Mouse (Mus musculus): ENCODE measurements around the gene Gm14597. TPM values are rescaled to one million over a fixed set of nuclear protein-coding genes. Genes with fewer than 3 reads are reported as not detected.
"Not testable (repeated sequence)": the region's sequence is repeated elsewhere in the genome, so short reads cannot be mapped to it uniquely, and the experiment has no call there.

The Gm14597 gene
- total RNA-seq (2017), result not detected in 3 replicates

DNA sequence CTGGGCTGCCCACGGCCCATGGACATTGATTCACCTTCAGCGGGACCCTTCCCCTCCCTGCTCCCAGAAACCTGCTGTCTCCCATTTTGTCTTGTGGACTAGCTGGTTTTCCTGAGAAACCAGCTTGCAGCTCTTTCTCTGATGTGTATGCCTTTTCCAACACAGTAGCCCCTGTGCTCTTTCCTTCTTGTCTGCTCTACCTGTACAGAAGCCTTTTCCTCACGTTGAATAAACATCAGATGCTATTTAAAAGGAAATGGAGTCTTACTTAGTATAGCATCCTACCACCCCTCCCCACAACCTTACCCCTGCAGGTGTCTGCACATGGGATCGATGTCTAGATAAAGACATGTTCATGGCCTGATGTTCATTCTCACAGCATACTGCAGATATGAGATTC is at the start of gene Gm14597:
Gm14597 (minus strand) TSS at position 101 of the 400 bp plus-strand sequence.
- ATAC-seq (replicated peaks; ENCODE audit: insufficient number of reproducible peaks, low FRiP score, low TSS enrichment, poor library complexity, severe bottlenecking), result not testable (repeated sequence)

DNA sequence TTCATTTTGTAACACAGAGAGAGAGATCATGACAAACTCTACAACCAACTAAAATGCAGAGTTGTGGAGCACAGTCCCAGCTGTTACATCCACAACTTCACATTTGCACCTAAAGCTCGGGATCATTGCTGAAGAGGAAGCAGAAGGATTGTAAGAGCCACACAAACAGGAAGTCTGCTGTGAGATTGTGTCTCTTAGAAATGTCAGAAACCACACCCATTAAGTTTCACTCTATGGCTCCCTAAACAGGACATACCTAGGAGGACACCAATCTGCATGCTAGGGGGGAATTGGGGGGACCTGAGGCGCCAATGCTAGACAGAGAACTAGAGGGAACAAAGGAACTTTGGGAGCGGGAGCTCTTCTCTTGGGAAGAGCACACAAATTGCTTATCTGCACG is 44.1 kb upstream of the Gm14597 start:
- not testable (repeated sequence) for ATAC-seq (replicated peaks; ENCODE audit: insufficient number of reproducible peaks, low FRiP score, low TSS enrichment, poor library complexity, severe bottlenecking)

DNA sequence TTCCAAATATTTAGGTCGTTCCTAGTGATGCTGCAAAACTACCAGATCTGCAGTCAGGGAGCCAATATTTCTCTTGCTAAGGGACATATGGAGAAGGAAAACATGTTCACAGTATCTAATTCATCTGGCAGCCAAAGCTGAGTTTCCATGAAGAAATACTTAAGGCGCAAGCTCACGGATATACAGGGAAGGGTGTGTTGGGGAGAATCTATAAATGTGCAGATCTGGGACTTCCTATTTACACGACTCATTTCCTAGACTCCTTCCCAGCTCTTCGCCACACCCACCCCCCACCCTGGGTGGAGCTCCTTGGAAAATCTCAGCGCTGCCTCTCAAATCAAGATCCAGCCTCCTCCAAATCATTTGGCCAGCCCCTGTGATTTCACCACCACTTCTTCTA is 37.1 kb upstream of the Gm14597 start:
- ATAC-seq (replicated peaks; ENCODE audit: insufficient number of reproducible peaks, low FRiP score, low TSS enrichment, poor library complexity, severe bottlenecking), result no peak

DNA sequence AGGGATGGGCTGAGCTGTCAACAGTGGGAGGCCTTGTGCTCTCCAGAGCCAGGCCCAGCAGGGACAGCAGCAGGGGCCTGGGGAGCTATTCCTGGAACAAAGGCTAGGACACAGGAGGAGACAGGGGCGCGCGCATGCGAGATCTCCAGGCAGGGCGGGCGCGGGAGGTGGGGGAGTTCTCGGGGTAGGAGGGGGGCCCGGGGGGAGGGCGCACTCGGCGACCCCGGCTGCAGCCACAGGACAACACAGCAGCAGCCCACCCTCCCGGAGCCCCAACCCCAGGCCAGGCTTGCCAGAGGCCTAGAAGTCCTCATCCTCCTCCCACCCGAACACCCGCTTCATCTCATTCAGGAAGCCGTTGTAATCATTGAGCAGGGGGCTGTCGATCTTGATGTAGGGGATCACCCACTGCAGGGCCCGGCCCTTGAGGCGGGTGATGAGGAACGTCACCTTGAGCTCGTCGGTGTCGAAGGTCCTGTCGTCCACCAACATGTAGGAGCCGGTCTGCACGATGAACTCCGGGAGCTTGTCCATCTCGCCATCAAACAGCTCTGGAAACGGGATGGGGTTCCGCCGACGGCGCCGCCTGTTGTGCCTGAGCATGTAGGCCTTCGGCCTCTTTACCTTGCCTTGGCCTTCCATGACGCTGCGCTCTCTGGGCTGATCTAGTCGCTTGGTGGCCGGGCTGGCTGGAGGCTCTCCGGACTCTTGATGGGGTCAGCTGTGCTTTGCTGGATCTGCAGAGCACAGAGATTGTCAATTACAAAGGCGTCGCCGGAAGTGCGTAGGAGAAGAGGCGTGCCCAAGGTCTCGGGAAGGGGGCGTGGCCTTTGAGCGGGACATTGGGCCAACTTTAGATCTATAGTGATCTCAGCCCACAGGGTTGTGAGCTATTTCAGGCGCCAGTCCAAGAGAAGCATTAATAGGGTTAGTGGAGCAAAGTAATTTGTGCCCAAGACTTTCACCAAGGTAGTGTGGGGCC is 34.5 kb upstream of the Gm14597 start, which contains the start of gene Rtl8a:
Rtl8a (minus strand) TSS at position 703 of the 982 bp plus-strand sequence.
- ATAC-seq (replicated peaks; ENCODE audit: insufficient number of reproducible peaks, low FRiP score, low TSS enrichment, poor library complexity, severe bottlenecking), result peak; percentile 90

DNA sequence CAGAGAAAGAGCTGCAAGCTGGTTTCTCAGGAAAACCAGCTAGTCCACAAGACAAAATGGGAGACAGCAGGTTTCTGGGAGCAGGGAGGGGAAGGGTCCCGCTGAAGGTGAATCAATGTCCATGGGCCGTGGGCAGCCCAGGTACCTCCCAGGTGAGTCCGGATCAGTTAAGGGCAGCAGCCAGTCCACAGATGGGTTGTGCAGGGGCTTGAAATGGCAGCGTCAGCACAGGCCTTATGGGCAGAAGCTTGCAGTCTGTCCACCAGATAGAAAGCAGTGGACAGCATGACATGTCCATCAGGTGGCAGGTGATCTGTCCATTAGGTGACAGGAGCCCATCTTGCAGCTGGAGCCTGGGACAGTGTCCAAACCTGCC is 33.8 kb upstream of the Gm14597 start:
- not testable (repeated sequence) for ATAC-seq (replicated peaks; ENCODE audit: insufficient number of reproducible peaks, low FRiP score, low TSS enrichment, poor library complexity, severe bottlenecking)

DNA sequence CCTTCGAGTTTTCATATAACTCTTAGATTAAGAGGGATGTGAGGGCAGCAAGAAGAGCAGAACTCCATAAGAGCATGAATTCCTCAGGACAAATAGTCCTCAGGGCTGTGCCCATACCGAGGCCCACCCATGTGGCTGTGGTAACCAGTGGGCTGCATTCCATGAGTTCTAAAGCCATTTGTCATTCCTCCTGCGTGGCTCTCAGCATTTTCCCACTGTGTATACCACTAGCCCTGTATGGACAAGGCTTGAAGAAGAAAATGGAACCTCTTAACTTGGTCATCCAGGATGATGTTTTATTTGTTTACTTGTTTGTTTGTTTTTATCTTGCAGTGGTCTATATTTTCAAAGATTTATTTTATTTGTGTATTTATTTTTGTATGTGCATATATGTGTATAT is 29.3 kb upstream of the Gm14597 start:
- not testable (repeated sequence) for ATAC-seq (replicated peaks; ENCODE audit: insufficient number of reproducible peaks, low FRiP score, low TSS enrichment, poor library complexity, severe bottlenecking)

DNA sequence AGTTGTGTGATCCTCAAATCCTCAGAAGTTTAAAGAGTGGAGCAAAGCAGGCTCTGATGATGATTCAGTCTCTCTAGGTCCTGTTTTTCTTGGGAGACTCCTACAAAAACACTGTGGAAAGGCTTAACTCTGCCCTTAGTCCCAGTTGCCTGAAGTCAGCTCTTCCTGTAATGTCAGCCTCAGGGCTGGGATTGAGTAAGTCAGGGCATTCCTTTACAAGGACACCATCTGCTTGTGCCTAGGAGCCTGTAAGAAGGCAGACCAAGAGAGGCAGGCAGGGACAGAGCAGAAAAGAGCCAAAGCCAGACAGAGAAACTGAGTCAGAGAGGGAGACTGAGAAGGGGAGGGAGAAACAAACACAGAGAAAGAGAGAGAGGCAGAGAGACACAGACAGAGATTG is 2.6 kb upstream of the Gm14597 start:
- ATAC-seq (replicated peaks; ENCODE audit: insufficient number of reproducible peaks, low FRiP score, low TSS enrichment, poor library complexity, severe bottlenecking), result not testable (repeated sequence)

DNA sequence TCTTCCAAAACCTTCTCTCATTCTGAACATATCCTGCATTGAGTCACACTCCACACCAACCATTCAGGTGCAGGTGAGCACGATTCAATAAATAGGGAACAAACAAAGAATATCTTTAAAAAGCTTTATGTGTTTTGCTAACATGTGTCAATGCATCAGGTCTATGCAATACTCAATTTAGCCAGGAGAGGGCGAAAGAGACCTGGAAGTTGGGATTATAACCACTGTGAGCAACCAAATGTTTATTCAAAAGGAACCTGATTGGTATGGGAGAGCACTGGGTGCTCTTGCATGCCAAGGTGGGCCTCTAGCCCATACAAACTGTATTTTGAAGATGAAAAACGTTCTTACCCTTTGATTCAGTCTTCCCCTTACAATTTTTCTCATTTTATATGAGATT is 1.8 kb upstream of the Gm14597 start:
- ATAC-seq (replicated peaks; ENCODE audit: insufficient number of reproducible peaks, low FRiP score, low TSS enrichment, poor library complexity, severe bottlenecking), result no peak

DNA sequence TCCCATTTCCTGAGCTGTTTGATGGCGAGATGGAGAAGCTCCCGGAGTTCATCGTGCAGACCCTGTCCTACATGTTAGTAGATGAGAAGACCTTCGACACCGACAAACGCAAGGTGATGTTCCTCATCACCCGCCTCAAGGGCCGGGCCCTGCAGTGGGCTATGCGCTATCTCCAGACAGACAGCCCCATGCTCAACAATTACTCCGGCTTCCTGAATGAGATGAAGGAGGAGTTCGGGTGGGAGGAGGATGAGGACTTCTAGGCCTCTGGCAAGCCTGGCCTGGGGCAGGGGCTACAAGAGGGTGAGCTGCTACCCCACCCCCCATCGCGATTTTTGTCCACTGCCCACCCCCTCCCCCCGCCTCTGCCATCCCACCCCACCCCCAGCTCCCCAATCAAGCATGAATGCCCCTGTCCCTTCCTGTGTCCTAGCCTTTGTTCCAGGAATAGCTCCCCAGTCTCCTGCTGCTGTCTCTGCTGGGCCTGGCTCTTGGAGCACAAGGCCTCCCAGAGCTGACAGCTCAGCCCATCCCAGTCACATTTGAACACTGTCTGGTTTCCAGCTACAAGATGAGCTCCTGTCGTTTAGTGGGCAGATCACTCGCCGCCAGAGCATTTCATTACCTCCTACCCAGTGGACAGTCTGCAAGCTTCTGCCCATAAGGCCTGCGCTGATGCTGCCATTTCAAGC is 511 bp downstream of the Gm14597 start:
- ATAC-seq (replicated peaks; ENCODE audit: insufficient number of reproducible peaks, low FRiP score, low TSS enrichment, poor library complexity, severe bottlenecking), result no peak

DNA sequence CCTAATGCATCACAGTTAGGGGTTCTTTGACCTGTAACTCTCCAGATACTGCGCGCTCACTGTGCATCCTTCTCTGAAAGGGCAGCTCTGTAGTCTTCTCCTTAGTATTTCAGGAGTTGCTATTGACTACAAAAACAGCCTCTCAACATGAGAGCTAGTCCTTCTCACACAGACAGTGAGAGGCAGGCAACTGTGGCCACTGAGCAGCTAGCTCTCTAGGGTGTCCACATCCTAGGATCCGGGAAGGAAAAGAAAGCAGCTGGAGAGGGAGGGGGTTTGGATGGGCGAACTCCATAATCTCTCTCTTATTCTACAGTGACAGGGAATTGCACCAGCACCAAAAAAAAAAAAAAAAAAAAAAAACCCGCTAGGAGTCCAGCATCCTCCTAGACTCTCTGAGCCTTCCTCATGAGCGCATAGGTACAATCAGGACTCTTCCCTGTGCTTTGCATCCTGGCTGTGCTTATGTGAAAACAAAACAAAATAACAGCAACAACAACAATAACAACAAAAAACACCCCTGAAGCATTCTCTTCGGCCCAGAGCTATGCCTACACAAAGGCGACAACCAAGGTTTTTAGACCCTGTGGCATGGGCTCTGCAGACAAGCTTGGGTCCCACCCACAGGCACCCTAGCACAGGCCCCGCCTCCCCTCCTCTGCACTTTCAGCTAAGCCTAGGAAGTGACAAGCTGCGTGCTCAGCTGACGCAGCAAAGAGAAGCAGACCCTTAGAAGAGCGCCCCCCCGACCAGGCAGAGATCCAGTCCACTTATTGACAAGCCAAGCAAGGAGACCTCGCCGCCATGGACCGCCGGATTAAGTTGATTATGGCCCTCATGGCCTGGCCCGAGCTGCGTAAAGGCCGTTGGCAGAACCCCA is 1.3 kb downstream of the Gm14597 start, which contains the start of gene Rtl8c:
Rtl8c (plus strand) TSS at position 791 of the 880 bp plus-strand sequence.
- no peak for ATAC-seq (replicated peaks; ENCODE audit: insufficient number of reproducible peaks, low FRiP score, low TSS enrichment, poor library complexity, severe bottlenecking)

DNA sequence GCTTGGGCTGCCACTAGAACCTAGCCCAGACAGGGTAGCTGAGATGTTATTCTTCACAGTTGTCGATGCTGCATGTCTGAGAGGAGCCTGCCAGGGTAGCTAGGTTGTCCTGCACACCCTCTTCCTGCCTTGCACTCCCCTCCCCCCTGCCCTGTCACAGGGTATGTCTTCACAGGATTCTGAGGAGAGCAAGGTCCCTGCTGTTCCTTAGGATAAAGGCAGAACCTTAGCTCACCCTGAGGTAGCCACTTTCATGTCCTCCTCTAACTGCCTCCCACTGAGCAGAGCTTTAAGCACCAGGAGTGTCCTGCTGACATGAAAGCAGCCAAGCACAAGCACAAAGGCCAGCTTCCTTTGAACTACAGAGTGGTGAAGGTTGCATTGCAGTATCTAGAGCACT is 2.6 kb downstream of the Gm14597 start:
- not testable (repeated sequence) for ATAC-seq (replicated peaks; ENCODE audit: insufficient number of reproducible peaks, low FRiP score, low TSS enrichment, poor library complexity, severe bottlenecking)

DNA sequence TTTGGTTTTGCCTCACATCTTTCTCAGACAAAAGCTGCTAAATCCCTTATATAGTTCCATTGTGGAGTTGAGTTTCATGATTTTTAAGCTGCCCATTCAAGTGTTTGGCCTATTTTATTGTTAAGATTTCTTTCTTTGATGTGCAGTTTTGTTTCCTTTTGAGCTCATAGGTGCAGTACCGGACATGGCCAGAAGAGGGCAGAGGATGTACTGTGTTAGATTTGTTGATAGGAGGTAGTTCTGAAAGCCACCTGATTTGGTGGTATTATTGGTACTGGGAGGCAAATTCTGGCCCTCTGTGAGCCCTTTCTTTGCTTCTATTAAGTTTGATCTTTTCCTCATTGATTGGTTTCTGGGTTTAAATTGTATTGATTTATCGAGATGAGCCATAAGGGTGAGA is 8.8 kb downstream of the Gm14597 start:
- not testable (repeated sequence) for ATAC-seq (replicated peaks; ENCODE audit: insufficient number of reproducible peaks, low FRiP score, low TSS enrichment, poor library complexity, severe bottlenecking)

DNA sequence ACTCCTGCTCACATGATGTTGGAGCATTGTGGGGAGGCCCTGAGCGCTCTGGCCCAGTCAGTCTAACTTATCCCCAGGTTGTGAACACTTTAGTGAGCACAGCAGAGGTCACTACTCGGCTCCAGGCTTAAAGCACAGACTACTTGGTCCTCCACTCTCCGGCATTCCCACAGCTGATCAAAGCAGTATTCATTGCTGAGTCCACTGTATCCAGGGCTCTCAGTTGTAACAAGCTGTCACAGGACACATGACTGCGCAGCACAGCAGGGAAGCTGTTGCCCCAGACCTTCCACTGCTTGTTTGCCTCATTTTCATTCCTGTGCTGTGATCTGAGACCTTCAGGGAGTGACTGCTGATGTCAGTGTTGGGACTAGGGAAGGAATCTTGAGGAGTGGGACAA is 25.4 kb downstream of the Gm14597 start:
- not testable (repeated sequence) for ATAC-seq (replicated peaks; ENCODE audit: insufficient number of reproducible peaks, low FRiP score, low TSS enrichment, poor library complexity, severe bottlenecking)

DNA sequence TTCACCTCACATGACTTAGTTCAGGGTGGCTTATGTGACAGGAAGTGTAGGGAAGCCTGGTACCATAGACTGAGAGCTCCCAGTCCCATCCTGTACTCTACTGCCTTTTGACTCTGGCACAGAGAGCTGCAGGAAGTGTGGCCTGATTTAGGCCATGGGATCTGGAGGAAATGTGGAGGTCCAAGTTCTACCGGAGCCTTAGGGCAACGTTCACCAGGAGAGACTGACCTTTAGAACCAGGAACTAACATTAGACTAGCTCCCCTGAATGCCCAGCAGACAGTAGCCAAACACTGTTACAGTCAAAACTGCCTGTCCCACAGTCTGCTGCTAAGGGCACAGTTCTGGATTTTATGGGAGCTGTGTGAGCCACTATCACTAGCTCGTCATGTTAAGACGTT is 27.4 kb downstream of the Gm14597 start:
- not testable (repeated sequence) for ATAC-seq (replicated peaks; ENCODE audit: insufficient number of reproducible peaks, low FRiP score, low TSS enrichment, poor library complexity, severe bottlenecking)

DNA sequence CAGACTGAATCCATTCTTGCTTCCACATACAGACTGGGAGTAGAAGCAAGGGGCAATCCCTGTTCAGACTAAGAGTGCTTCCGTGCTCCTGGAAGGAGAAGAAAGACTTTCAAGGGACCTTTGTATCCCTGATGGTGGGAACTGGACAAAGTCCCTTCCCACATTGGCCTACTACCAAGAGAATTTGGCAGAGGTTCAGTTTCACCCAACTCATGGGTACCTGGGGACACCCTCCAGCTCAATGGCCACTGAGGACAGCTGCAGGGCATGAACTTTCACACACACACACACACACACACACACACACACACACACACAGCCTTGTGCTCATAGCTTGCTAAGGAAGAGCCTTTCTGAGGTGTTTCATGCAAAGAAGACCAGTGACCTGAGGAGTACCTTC is 29.5 kb downstream of the Gm14597 start:
- ATAC-seq (replicated peaks; ENCODE audit: insufficient number of reproducible peaks, low FRiP score, low TSS enrichment, poor library complexity, severe bottlenecking), result no peak
